ENCODE assay signal across 8 mouse cellular contexts in genomic region chr3:27862821-27863740, GRCm38 (mm10). TPM values are rescaled to one million over a fixed set of nuclear protein-coding genes. Genes with fewer than 3 reads are reported as not detected.
DNase-seq lines count a peak whose midpoint lies in the region; TF ChIP-seq lines count a peak whose summit lies in the region.

No protein-coding gene starts in this region.

- intact Hi-C loops in gastrocnemius, postnatal 14 days (cut with DNase I; ENCODE audit: low total_unique reads) = no loop called here
- intact Hi-C loops in left cerebral cortex, adult 2 months (cut with DNase I) = loop anchor here (2.0 to 10.0 kb wide), 3 partner anchors 152 to 401 kb away; partner anchors contain the start of gene Fndc3b

- H3K4me3 ChIP-seq in left cerebral cortex, adult 2 months = peak overlapping the region; percentile 51

- peak; percentile 68 for DNase-seq in ZHBTc4 (ENCODE audit: low read depth, low spot score)
- DNase-seq in embryo, embryonic 10.5 days (ENCODE audit: low spot score) = peak; percentile 90
- DNase-seq in gastrocnemius, postnatal 14 days = peak; percentile 60
- DNase-seq in hindlimb bud, embryonic 11.5 days (ENCODE audit: extremely low spot score, low read depth, low spot score) = peak; percentile 86
- DNase-seq in left cerebral cortex, adult 2 months (ENCODE audit: extremely low spot score in 1 of 2, low spot score in 2 of 2) = peak; percentile 33 to 45
- peak; percentile 90 for DNase-seq in lung, postnatal 36 days
- DNase-seq in right cerebral cortex, postnatal 10 days (ENCODE audit: low spot score in 2 of 2) = peak; percentile 73 to 85
- no peak for DNase-seq in thymus, adult 18-20 months

- H3K27ac ChIP-seq in left cerebral cortex, adult 2 months = no peak overlapping the region; the same call in 1 of the 2 replicates

- TF ChIP-seq CTCF in left cerebral cortex, adult 2 months (IDR thresholded peaks at IDR 0.05) = peak; percentile 47

RNA-seq across cellular contexts. Expression of gene Tmem212, which starts 33.1 kb away (rescaled TPM):
- total RNA-seq in gastrocnemius, postnatal 14 days (2021) = not detected
- 1 to 10 TPM in 1 of 2 experiments, not detected in 1; 1.0 TPM for total RNA-seq in left cerebral cortex, adult 2 months (2021)

Comparison
In these comparisons a context has a peak if more than half of its experiments do, and no peak if none do; other contexts are left out.
1. DNase-seq: peak in ZHBTc4 (single experiment), embryo, embryonic 10.5 days (single experiment), gastrocnemius, postnatal 14 days (single experiment), hindlimb bud, embryonic 11.5 days (single experiment), left cerebral cortex, adult 2 months (2 of 2), lung, postnatal 36 days (single experiment) and right cerebral cortex, postnatal 10 days (2 of 2); none in thymus, adult 18-20 months (0 of 2).